Mouse (Mus musculus) hindbrain, embryonic 11.5 days (tissue): ENCODE results near the gene Neu1. TPM values are rescaled to one million over a fixed set of nuclear protein-coding genes. Genes with fewer than 3 reads are reported as not detected.
"Not testable (repeated sequence)": the region's sequence is repeated elsewhere in the genome, so short reads cannot be mapped to it uniquely, and the experiment has no call there.

Experiments used
- ATAC-seq: fragments of 200-750 bp; cut with Nextera tagmentation; 2 replicates; pipeline ENCODE4 v1.8.0; 2017; ENCODE audit warnings: mild to moderate bottlenecking, moderate TSS enrichment, moderate library complexity; ENCODE audit not compliant: low FRiP score
- DNase-seq: peaks from one replicate; pipeline ENCODE4 v3.0.0-alpha.2; 2015; ENCODE audit warnings: low spot score
- H3K27ac ChIP-seq: fragments of 300-500 bp; sonication (generic); 2 replicates; pipeline ENCODE4 v1.5.1; 2014; ENCODE audit warnings: mild to moderate bottlenecking, low read depth, low read length
- H3K27me3 ChIP-seq: fragments of 300-500 bp; sonication (generic); 2 replicates; pipeline ENCODE4 v1.6.1; 2014; ENCODE audit warnings: mild to moderate bottlenecking, low read length, moderate library complexity, mixed read lengths; ENCODE audit not compliant: control insufficient read depth, insufficient read depth
- H3K36me3 ChIP-seq: fragments of 300-500 bp; sonication (generic); 2 replicates; pipeline ENCODE4 v1.6.1; 2014; ENCODE audit warnings: mild to moderate bottlenecking, low read length, moderate library complexity, mixed read lengths; ENCODE audit not compliant: control insufficient read depth, insufficient read depth
- H3K4me1 ChIP-seq: fragments of 300-500 bp; sonication (generic); replicated peaks from 2 replicates; pipeline ENCODE4 v1.6.1; 2014; ENCODE audit warnings: low read length, mixed read lengths; ENCODE audit not compliant: control insufficient read depth, insufficient read depth
- H3K4me2 ChIP-seq: fragments of 300-500 bp; sonication (generic); replicated peaks from 2 replicates; pipeline ENCODE4 v1.6.1; 2014; ENCODE audit warnings: mild to moderate bottlenecking, low read depth, low read length
- H3K4me3 ChIP-seq: fragments of 300-500 bp; sonication (generic); 2 replicates; pipeline ENCODE4 v1.5.1; 2014; ENCODE audit warnings: low read depth, low read length
- H3K9ac ChIP-seq: fragments of 300-500 bp; sonication (generic); 2 replicates; pipeline ENCODE4 v1.6.1; 2014; ENCODE audit warnings: low read depth, low read length
- H3K9me3 ChIP-seq: fragments of 300-500 bp; sonication (generic); 2 replicates; pipeline ENCODE4 v1.6.1; 2016; ENCODE audit warnings: low read length; ENCODE audit not compliant: control insufficient read depth
- WGBS: fragments of 180-500 bp; shearing (Covaris S2); extraction: QIAGEN DNeasy Blood & Tissue Kit; methylation state at CpG from one replicate; pipeline ENCODE4 v1.1.7; 2014; 5-methylcytosine and 5-hydroxymethylcytosine counted together
- polyA plus RNA-seq: library from polyadenylated mRNA; unstranded; fragments of >200 nt; fragmentation: Nextera tagmentation; extraction: Ambion mirVana; gene quantifications from 2 replicates; pipeline ENCODE4 v1.2.1, GENCODE M21; 2014

Neu1 gene
- polyA plus RNA-seq, 1 experiment from 2014 or later: 12.9 TPM

DNA sequence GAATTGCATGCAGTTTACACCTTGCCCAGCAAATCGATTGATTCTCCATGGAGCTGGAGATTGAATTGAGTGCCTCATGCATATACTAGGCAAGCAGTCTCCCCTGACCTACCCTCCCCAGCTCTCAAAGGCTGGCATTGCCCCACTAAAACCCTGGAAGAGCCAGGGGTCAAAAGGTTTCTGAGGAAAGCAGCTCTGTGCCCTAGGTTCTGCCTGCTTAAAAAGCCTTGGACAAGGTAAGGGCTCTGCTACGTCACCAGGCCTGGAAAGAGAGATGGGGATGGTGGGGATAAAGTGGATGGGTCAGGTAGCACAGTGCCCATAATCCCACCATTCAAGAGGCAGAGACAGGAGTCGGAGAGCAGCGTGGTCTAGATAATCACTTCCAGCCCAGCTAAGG lies 23.8 kb downstream of the Neu1 start:
- Histone ChIP-seq H3K4me1 (0 out of 2 replicates have a peak, but pooled peaks cover 7% of the 10 kb centered on the region), H3K9me3 (no peaks in the 10 kb centered on the region), H3K36me3 (peaks cover 8% of the 10 kb centered on the region), H3K27me3 (peaks cover 11% of the 10 kb centered on the region), H3K9ac (no peak overlapping the region), H3K4me2 (no peak overlapping the region), H3K4me3 (no peak overlapping the region), H3K27ac (no peak overlapping the region)
- WGBS: 79% methylated on average over 4 of the region's 4 CpGs
- ATAC-seq (no peak), DNase-seq (no peak)

DNA sequence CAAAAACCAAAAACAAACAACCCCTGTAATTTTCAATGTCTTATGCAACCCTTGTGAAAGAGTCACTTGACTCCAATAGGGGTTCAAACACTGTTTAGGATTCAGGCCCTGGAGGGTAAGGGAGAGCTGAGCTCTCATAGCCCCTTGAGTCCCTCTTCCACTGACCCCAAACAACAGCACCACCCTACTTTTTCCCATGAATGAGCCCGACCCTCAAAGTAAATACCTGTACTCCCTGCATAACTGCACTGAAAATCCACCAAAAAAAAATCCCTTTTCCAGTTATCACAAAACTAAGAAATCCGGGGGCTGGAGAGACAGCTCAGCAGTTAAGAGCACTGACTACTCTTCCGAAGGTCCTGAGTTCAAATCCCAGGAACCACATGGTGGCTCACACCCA lies 24.8 kb downstream of the Neu1 start:
- H3K27ac ChIP-seq: no peak overlapping the region
- no peak overlapping the region for H3K9ac ChIP-seq
- no peak overlapping the region for H3K4me2 ChIP-seq
- DNase-seq (no peak), ATAC-seq (no peak)
- 0 out of 2 replicates have a peak, but pooled peaks cover 3% of the 10 kb centered on the region for H3K4me1 ChIP-seq
- 82% methylated on average over 3 of the region's 3 CpGs for WGBS
- no peaks in the 10 kb centered on the region for H3K9me3 ChIP-seq
- H3K36me3 ChIP-seq: no peaks in the 10 kb centered on the region
- H3K27me3 ChIP-seq: peaks cover 11% of the 10 kb centered on the region
- H3K4me3 ChIP-seq: no peak overlapping the region

DNA sequence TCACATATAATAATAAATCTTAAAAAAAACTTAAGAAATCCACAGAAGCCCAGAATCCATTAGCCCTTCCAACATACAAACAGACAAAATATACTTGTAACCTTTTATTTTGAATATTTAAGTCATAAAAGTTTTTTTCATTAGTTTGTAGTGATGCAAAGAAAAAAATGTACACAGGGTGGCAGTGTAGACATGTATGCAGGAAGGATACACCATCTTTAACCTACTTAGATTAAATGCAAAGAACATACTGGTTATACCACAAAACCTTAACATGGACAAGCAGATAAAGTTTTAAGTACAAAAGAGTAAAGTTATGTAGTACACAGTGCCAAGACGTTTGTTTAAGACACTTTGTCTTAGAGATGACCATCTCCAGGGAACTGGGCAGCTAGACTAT lies 25.3 kb downstream of the Neu1 start:
- Histone ChIP-seq H3K27me3 (peaks cover 11% of the 10 kb centered on the region), H3K4me2 (no peak overlapping the region), H3K4me3 (no peak overlapping the region), H3K9ac (no peak overlapping the region), H3K27ac (no peak overlapping the region), H3K9me3 (no peaks in the 10 kb centered on the region), H3K4me1 (0 out of 2 replicates have a peak, but pooled peaks cover 2% of the 10 kb centered on the region), H3K36me3 (no peaks in the 10 kb centered on the region)
- WGBS: 41% methylated on average over 1 of the region's 1 CpGs
- ATAC-seq: no peak
- no peak for DNase-seq

DNA sequence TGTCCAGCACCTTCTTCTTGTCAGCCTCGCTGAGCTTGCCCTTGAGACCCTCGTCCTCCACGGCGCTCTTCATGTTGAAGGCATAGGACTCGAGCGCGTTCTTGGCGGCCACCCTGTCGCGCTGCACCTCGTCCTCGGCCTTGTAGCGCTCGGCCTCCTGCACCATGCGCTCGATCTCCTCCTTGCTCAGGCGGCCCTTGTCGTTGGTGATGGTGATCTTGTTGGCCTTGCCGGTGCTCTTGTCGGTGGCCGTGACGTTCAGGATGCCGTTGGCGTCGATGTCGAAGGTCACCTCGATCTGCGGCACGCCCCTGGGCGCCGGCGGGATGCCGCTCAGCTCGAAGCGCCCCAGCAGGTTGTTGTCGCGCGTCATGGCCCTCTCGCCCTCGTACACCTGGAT lies 26.2 kb downstream of the Neu1 start:
- not testable (repeated sequence) for H3K4me3 ChIP-seq, ATAC-seq, H3K36me3 ChIP-seq, H3K4me2 ChIP-seq, H3K9ac ChIP-seq, DNase-seq, H3K9me3 ChIP-seq, H3K27ac ChIP-seq, H3K4me1 ChIP-seq
- H3K27me3 ChIP-seq: peaks cover 11% of the 10 kb centered on the region
- 30% methylated on average over 25 of the region's 40 CpGs for WGBS

DNA sequence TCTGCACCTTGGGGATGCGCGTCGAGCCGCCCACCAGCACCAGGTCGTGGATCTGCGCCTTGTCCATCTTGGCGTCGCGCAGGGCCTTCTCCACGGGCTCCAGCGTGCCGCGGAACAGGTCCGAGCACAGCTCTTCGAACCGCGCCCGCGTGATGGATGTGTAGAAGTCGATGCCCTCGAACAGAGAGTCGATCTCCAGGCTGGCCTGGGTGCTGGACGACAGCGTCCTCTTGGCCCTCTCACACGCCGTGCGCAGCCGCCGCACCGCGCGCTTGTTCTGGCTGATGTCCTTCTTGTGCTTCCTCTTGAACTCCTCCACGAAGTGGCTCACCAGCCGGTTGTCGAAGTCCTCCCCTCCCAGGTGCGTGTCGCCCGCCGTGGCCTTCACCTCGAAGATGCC lies 26.9 kb downstream of the Neu1 start:
- not testable (repeated sequence) for H3K4me2 ChIP-seq, H3K9me3 ChIP-seq, H3K27ac ChIP-seq, H3K4me3 ChIP-seq, DNase-seq, ATAC-seq, H3K4me1 ChIP-seq, H3K9ac ChIP-seq, H3K36me3 ChIP-seq
- WGBS: 37% methylated on average over 22 of the region's 40 CpGs
- H3K27me3 ChIP-seq: peaks cover 11% of the 10 kb centered on the region

DNA sequence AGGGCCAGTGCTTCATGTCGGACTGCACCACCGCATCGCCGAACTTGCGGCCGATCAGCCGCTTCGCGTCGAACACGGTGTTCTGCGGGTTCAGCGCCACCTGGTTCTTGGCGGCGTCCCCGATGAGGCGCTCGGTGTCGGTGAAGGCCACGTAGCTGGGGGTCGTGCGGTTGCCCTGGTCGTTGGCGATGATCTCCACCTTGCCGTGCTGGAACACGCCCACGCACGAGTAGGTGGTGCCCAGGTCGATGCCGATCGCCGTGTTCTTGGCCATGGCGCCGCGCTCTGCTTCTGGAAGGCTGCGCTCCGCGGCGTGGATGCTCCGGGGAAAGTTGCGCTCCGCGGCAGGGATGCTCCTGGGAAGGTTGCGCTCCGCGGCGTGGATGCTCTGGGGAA lies 27.7 kb downstream of the Neu1 start:
- WGBS: 0% methylated on average over 4 of the region's 47 CpGs
- not testable (repeated sequence) for H3K36me3 ChIP-seq, DNase-seq, H3K4me1 ChIP-seq, H3K9me3 ChIP-seq, H3K9ac ChIP-seq, H3K27ac ChIP-seq
- Histone ChIP-seq H3K4me2 (peak overlapping the region; percentile 84), H3K4me3 (peak overlapping the region; percentile 44), H3K27me3 (peaks cover 11% of the 10 kb centered on the region)
- peak; percentile 54 for ATAC-seq

DNA sequence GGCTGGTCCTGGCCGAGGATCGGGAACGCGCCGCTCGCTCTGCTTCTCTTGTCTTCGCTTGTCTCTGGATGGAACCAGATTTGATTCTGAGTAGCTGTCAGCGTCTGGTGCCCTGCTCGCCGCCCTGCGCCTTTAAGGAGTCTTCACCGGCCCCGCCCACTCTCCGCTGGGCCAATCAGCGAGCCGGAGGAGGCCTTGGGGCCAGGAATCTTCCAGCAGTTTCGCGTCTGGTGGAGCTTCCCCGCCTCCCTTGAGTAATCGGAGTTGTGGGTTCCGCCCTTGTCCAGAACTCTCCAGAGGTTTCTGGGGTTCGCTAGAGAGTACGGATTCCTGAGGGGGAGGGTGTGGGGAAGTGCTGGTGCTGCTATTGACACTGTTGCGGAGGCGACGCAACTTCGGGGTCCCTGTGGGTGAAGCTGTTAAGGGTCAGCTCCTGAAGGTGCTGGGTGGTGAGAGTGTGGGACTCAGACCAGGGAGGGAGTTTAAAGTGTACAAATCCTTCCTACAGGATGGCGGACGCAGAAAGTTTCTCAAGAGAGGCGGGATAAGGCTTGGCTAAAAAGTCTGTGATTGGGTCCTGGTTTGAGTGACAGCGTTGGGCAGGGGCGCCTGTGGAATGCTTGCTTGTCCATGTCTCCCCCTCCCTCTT lies 28.2 kb downstream of the Neu1 start, which contains the start of gene Hspa1b:
Gene Hspa1b, minus strand, starts transcription at position 109 of the 649 bp plus-strand sequence.
- H3K4me1 ChIP-seq, H3K9me3 ChIP-seq, H3K36me3 ChIP-seq: not testable (repeated sequence)
- peaks cover 11% of the 10 kb centered on the region for H3K27me3 ChIP-seq
- peak within 1 kb of the TSS; percentile 57 for H3K9ac ChIP-seq
- H3K4me3 ChIP-seq: peak within 1 kb of the TSS; percentile 44
- H3K27ac ChIP-seq: peak within 1 kb of the TSS; percentile 51
- peak within 1 kb of the TSS; percentile 84 for H3K4me2 ChIP-seq
- ATAC-seq (peak; percentile 93), DNase-seq (peak; percentile 76)
- under 1% methylated on average over 29 of the region's 32 CpGs for WGBS

DNA sequence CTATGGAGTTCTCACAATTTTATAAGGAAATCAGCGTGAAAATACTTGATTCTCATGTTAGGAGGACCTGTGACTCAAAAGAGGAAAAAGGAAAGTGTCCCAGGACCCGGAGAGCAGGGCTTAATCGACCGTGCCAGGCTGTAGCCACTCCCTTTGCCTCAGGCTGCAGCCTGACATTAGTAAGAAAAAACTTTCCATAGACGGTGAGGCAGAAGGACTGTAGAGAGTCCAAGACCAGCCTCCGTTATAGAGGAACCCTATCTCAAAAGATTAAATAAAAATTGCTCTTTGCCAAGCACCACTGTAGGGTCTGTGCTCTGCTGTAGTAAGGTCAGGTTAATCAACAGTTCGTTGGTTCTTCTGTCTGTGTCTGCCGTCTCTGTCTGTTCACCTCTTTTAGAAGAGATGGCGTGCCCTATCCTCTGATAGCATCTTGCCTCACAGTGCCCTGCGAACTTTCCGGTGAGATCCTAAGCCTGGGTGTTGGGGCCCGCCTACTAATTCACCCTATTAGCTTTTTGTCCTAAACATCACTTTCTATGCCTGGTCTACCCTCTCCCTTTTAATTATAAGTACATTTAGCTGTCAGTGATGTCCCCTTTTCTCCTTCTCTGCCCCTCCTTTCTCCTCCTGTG lies 28.9 kb downstream of the Neu1 start:
- H3K27ac ChIP-seq: no peak overlapping the region
- no peaks in the 10 kb centered on the region for H3K36me3 ChIP-seq
- H3K27me3 ChIP-seq: peaks cover 11% of the 10 kb centered on the region
- H3K4me2 ChIP-seq: peak overlapping the region; percentile 84
- no peaks in the 10 kb centered on the region for H3K9me3 ChIP-seq
- peak overlapping the region; percentile 44 for H3K4me3 ChIP-seq
- DNase-seq: peak; percentile 25
- WGBS: 15% methylated on average over 12 of the region's 12 CpGs
- H3K9ac ChIP-seq: peak overlapping the region; percentile 11; the same call in 1 of the 2 replicates
- H3K4me1 ChIP-seq: 0 out of 2 replicates have a peak, but pooled peaks cover 2% of the 10 kb centered on the region
- ATAC-seq: no peak
